26 mouse cellular contexts compared by ENCODE assay signal in genomic region chr13:97095726-97096125, GRCm38 (mm10). TPM values are rescaled to one million over a fixed set of nuclear protein-coding genes. Genes with fewer than 3 reads are reported as not detected.
DNase-seq lines count a peak whose midpoint lies in the region; ATAC-seq and TF ChIP-seq lines count a peak whose summit lies in the region.
"Had no signal": no experiment of that assay in that cellular context is flagged by ENCODE, and none has a peak within 500 bp of the region (broad histone marks: within the 10 kb centered on the region; RNA-seq: fewer than 3 reads in every experiment).

No protein-coding gene starts in this region.

- no peak overlapping the region for H3K4me2 ChIP-seq in hindbrain, postnatal 0 days (ENCODE audit: low read depth, low read length)
- no peak overlapping the region for H3K4me2 ChIP-seq in hindbrain, embryonic 14.5 days (replicated peaks)
- no peak overlapping the region for H3K4me2 ChIP-seq in lung, postnatal 0 days (replicated peaks; ENCODE audit: low read depth, low read length)
- no peak overlapping the region for H3K4me2 ChIP-seq in CH12.LX (ENCODE audit: insufficient read depth, low read depth, poor library complexity, severe bottlenecking)
- H3K4me2 ChIP-seq: embryonic facial prominence, embryonic 13.5 days; forebrain, embryonic 12.5 days; heart, embryonic 11.5 days; heart, embryonic 15.5 days; hindbrain, embryonic 15.5 days had no signal

- no peak; the same call in 1 of the 2 replicates for TF ChIP-seq RAD21 in CH12.LX (IDR thresholded peaks at IDR 0.05; ENCODE audit: low read depth, low read length)

- dilution Hi-C loops in CH12.LX (cut with MboI; ENCODE audit: extremely low pct_ligation_motif_present, extremely low pct_unique_long_range_greater_than_20kb, low sequenced_read_pairs), result no loop called here

- no peaks in the 10 kb centered on the region for H3K36me3 ChIP-seq in hindbrain, postnatal 0 days (ENCODE audit: insufficient read depth, low read length)
- peaks cover 26% of the 10 kb centered on the region for H3K36me3 ChIP-seq in hindbrain, embryonic 14.5 days (replicated peaks; ENCODE audit: control insufficient read depth, insufficient read depth)
- H3K36me3 ChIP-seq in lung, postnatal 0 days (ENCODE audit: insufficient read depth, low read length), result no peaks in the 10 kb centered on the region
- H3K36me3 ChIP-seq in CH12.LX (replicated peaks in 1 of 2; ENCODE audit: control insufficient read depth in 1 of 2, insufficient read depth in 1 of 2, low read length in 1 of 2), result no peaks in the 10 kb centered on the region
- H3K36me3 ChIP-seq: embryonic facial prominence, embryonic 13.5 days; forebrain, embryonic 12.5 days; G1E; heart, embryonic 15.5 days had no signal

- ATAC-seq in hindbrain, postnatal 0 days, result no peak
- no peak for ATAC-seq in hindbrain, embryonic 14.5 days (ENCODE audit: low FRiP score)
- no peak for ATAC-seq in lung, postnatal 0 days
- ATAC-seq: activated CD4-positive, CD25-positive, alpha-beta regulatory T cell, adult 4 months; forebrain, embryonic 16.5 days; inflammation-experienced regulatory T-cells, adult 6 months; Patski had no signal

- no peak overlapping the region for H3K4me3 ChIP-seq in hindbrain, postnatal 0 days (ENCODE audit: low read length)
- no peak overlapping the region for H3K4me3 ChIP-seq in hindbrain, embryonic 14.5 days (replicated peaks; ENCODE audit: low read length)
- H3K4me3 ChIP-seq in lung, postnatal 0 days (ENCODE audit: low read depth, low read length), result no peak overlapping the region
- H3K4me3 ChIP-seq in CH12.LX (replicated peaks in 1 of 3; ENCODE audit: low read depth in 2 of 3, low read length in 2 of 3, poor library complexity in 1 of 3), result no peak overlapping the region
- H3K4me3 ChIP-seq: embryonic facial prominence, embryonic 13.5 days; forebrain, embryonic 12.5 days; gastrocnemius, adult 2 months; heart, embryonic 15.5 days; hindbrain, embryonic 10.5 days; hindbrain, embryonic 15.5 days had no signal

- no peaks in the 10 kb centered on the region for H3K9me3 ChIP-seq in hindbrain, postnatal 0 days (ENCODE audit: low read length)
- no peaks in the 10 kb centered on the region for H3K9me3 ChIP-seq in hindbrain, embryonic 14.5 days (ENCODE audit: control insufficient read depth, low read length)
- H3K9me3 ChIP-seq in lung, postnatal 0 days (ENCODE audit: low read length), result no peaks in the 10 kb centered on the region
- no peaks in the 10 kb centered on the region for H3K9me3 ChIP-seq in CH12.LX (replicated peaks; ENCODE audit: low read length)
- H3K9me3 ChIP-seq: embryonic facial prominence, embryonic 13.5 days; forebrain, embryonic 12.5 days; G1E; heart, embryonic 15.5 days; hindbrain, embryonic 10.5 days; hindbrain, embryonic 15.5 days had no signal

- 0 out of 2 replicates have a peak, but pooled peaks have one; percentile 2 for TF ChIP-seq CTCF in hindbrain, postnatal 0 days (IDR thresholded peaks at IDR 0.05; ENCODE audit: low read depth)
- 0 out of 2 replicates have a peak, but pooled peaks have one; percentile 4 for TF ChIP-seq CTCF in lung, postnatal 0 days (IDR thresholded peaks at IDR 0.05)
- peak in 1 of 2 experiments; percentile 11; a peak in 1 of 4 replicates for TF ChIP-seq CTCF in CH12.LX (conservative IDR thresholded peaks at IDR 0.05 in 1 of 2, IDR thresholded peaks at IDR 0.05 in 1 of 2; ENCODE audit: low read depth in 2 of 2, low read length in 2 of 2)

- 89% methylated on average over 4 of the region's 4 CpGs for WGBS in hindbrain, postnatal 0 days
- 89% methylated on average over 4 of the region's 4 CpGs for WGBS in hindbrain, embryonic 14.5 days
- WGBS in lung, postnatal 0 days, result 75% methylated on average over 4 of the region's 4 CpGs

- no peak for DNase-seq in hindbrain, postnatal 0 days (ENCODE audit: low spot score)
- no peak for DNase-seq in hindbrain, embryonic 14.5 days (ENCODE audit: low spot score)
- no peak for DNase-seq in lung, postnatal 0 days (ENCODE audit: low spot score)
- DNase-seq in lung, adult 18-20 months, result no peak
- peak; percentile 1 for DNase-seq in CH12.LX (ENCODE audit: extremely low read depth)
- DNase-seq in brain, adult 2 months (ENCODE audit: low read depth, low spot score), result peak; percentile 51
- no peak for DNase-seq in testis, postnatal 10 days (ENCODE audit: low spot score)
- DNase-seq in urinary bladder, postnatal 4 days (ENCODE audit: low spot score in 2 of 2), result no peak
- DNase-seq: adrenal gland, postnatal 14 days; cerebellum, adult 18-20 months; cerebellum, adult 9-11 months; cerebellum, postnatal 36 days; gastrocnemius, adult 2 months; gastrocnemius, postnatal 25 days; heart, adult 11 months had no signal

- H3K27ac ChIP-seq in hindbrain, postnatal 0 days, result no peak overlapping the region
- no peak overlapping the region for H3K27ac ChIP-seq in hindbrain, embryonic 14.5 days
- no peak overlapping the region for H3K27ac ChIP-seq in lung, postnatal 0 days (ENCODE audit: low read length)
- no peak overlapping the region for H3K27ac ChIP-seq in CH12.LX (ENCODE audit: insufficient read depth, low read depth)
- H3K27ac ChIP-seq: embryonic facial prominence, embryonic 13.5 days; forebrain, embryonic 12.5 days; gastrocnemius, adult 2 months; heart, embryonic 15.5 days; hindbrain, embryonic 10.5 days; hindbrain, embryonic 15.5 days had no signal

- in situ Hi-C loops in CH12.LX (cut with MboI; ENCODE audit: low pct_ligation_motif_present, low pct_unique_long_range_greater_than_20kb, low sequenced_read_pairs), result no loop called here

- no peak for TF ChIP-seq EP300 in lung, postnatal 0 days (IDR thresholded peaks at IDR 0.05)
- no peak for TF ChIP-seq EP300 in CH12.LX (IDR thresholded peaks at IDR 0.05; ENCODE audit: low read length)

- H3K27me3 ChIP-seq in hindbrain, postnatal 0 days (ENCODE audit: insufficient read depth, low read length), result no peaks in the 10 kb centered on the region
- no peaks in the 10 kb centered on the region for H3K27me3 ChIP-seq in hindbrain, embryonic 14.5 days (ENCODE audit: control insufficient read depth, insufficient read depth, low read length)
- H3K27me3 ChIP-seq in lung, postnatal 0 days (replicated peaks; ENCODE audit: insufficient read depth, low read length), result no peaks in the 10 kb centered on the region
- H3K27me3 ChIP-seq in CH12.LX (replicated peaks), result no peaks in the 10 kb centered on the region
- H3K27me3 ChIP-seq: embryonic facial prominence, embryonic 13.5 days; forebrain, embryonic 12.5 days; heart, embryonic 15.5 days; hindbrain, embryonic 15.5 days had no signal

- no peaks in the 10 kb centered on the region for H3K79me2 ChIP-seq in CH12.LX (replicated peaks; ENCODE audit: control insufficient read depth, extremely low read depth, insufficient read depth, poor library complexity, severe bottlenecking)

- no peak for TF ChIP-seq POLR2A in CH12.LX (IDR thresholded peaks at IDR 0.05; ENCODE audit: low read depth, low read length)

- H3K9ac ChIP-seq in hindbrain, postnatal 0 days (replicated peaks; ENCODE audit: low read length), result no peak overlapping the region
- no peak overlapping the region for H3K9ac ChIP-seq in hindbrain, embryonic 14.5 days
- no peak overlapping the region for H3K9ac ChIP-seq in lung, postnatal 0 days (replicated peaks; ENCODE audit: low read depth)
- H3K9ac ChIP-seq in CH12.LX (ENCODE audit: insufficient read depth, low read depth), result no peak overlapping the region
- H3K9ac ChIP-seq: embryonic facial prominence, embryonic 13.5 days; forebrain, embryonic 12.5 days; heart, embryonic 15.5 days; hindbrain, embryonic 15.5 days had no signal

- H3K4me1 ChIP-seq in hindbrain, postnatal 0 days (ENCODE audit: insufficient read depth, low read length), result no peaks in the 10 kb centered on the region
- no peaks in the 10 kb centered on the region for H3K4me1 ChIP-seq in hindbrain, embryonic 14.5 days (replicated peaks; ENCODE audit: control insufficient read depth, insufficient read depth, low read length)
- H3K4me1 ChIP-seq in lung, postnatal 0 days (ENCODE audit: insufficient read depth, low read depth, low read length), result no peaks in the 10 kb centered on the region
- peaks cover 0 to 4% of the 10 kb centered on the region in 2 experiments; a peak in 2 of 4 replicates for H3K4me1 ChIP-seq in CH12.LX (ENCODE audit: control insufficient read depth in 1 of 2, insufficient read depth in 2 of 2)
- H3K4me1 ChIP-seq: embryonic facial prominence, embryonic 13.5 days; heart, embryonic 15.5 days; hindbrain, embryonic 10.5 days; hindbrain, embryonic 15.5 days had no signal

RNA-seq across cellular contexts. Expression of gene Gm6169, which starts 3.3 kb away (rescaled TPM):
- total RNA-seq in hindbrain, postnatal 0 days (2014; rRNA removed), result 0.37 TPM in 1 of 2 replicates, not detected in the other
- 0.57 and 1.3 TPM in 2 replicates for polyA plus RNA-seq in hindbrain, postnatal 0 days (2015; fragmentation: Nextera tagmentation; extraction: Ambion mirVana)
- polyA plus RNA-seq in hindbrain, embryonic 14.5 days (2014; fragmentation: Nextera tagmentation; extraction: Ambion mirVana), result 0.60 and 1.2 TPM in 2 replicates
- 6.0 and 6.3 TPM in 2 replicates for polyA plus RNA-seq in lung, postnatal 0 days (2015; fragmentation: Nextera tagmentation; extraction: Ambion mirVana)
- total RNA-seq in CH12.LX (2012; rRNA removed) (3.7 and 3.9 TPM in 2 replicates), CH12.LX (2014; rRNA removed) (12.8 and 17.6 TPM in 2 replicates)
- polyA plus RNA-seq in CH12.LX (2012; ENCODE audit: insufficient read length, low read depth), result 3.8 and 4.4 TPM in 2 replicates

RNA-seq across cellular contexts. Expression of gene Fam169a, which starts 28.6 kb away (rescaled TPM):
- total RNA-seq in hindbrain, postnatal 0 days (2014; rRNA removed), result 25.7 and 27.8 TPM in 2 replicates
- 22.3 and 24.8 TPM in 2 replicates for polyA plus RNA-seq in hindbrain, postnatal 0 days (2015; fragmentation: Nextera tagmentation; extraction: Ambion mirVana)
- 38.3 and 46.3 TPM in 2 replicates for polyA plus RNA-seq in hindbrain, embryonic 14.5 days (2014; fragmentation: Nextera tagmentation; extraction: Ambion mirVana)
- polyA plus RNA-seq in lung, postnatal 0 days (2015; fragmentation: Nextera tagmentation; extraction: Ambion mirVana), result 0.21 and 0.24 TPM in 2 replicates
- total RNA-seq in CH12.LX (2012; rRNA removed) (0.42 and 0.55 TPM in 2 replicates), CH12.LX (2014; rRNA removed) (not detected in 2 replicates)
- polyA plus RNA-seq in CH12.LX (2012; ENCODE audit: insufficient read length, low read depth), result 0.64 and 0.79 TPM in 2 replicates
- total RNA-seq: gastrocnemius, adult 2 months; gastrocnemius, postnatal 25 days had no signal
- polyA plus RNA-seq: G1E had no signal

RNA-seq across cellular contexts. Expression of gene Gfm2, which starts 42.0 kb away (rescaled TPM):
- 18.6 and 23.3 TPM in 2 replicates for total RNA-seq in hindbrain, postnatal 0 days (2014; rRNA removed)
- polyA plus RNA-seq in hindbrain, postnatal 0 days (2015; fragmentation: Nextera tagmentation; extraction: Ambion mirVana), result 21.4 and 22.8 TPM in 2 replicates
- polyA plus RNA-seq in hindbrain, embryonic 14.5 days (2014; fragmentation: Nextera tagmentation; extraction: Ambion mirVana), result 30.3 and 33.5 TPM in 2 replicates
- 11.1 and 11.9 TPM in 2 replicates for polyA plus RNA-seq in lung, postnatal 0 days (2015; fragmentation: Nextera tagmentation; extraction: Ambion mirVana)
- 34.8 and 38.0 TPM in 2 replicates for total RNA-seq in CH12.LX (2012; rRNA removed)
- total RNA-seq in CH12.LX (2014; rRNA removed), result 35.5 and 40.3 TPM in 2 replicates
- polyA plus RNA-seq in CH12.LX (2012; ENCODE audit: insufficient read length, low read depth), result 37.4 and 42.1 TPM in 2 replicates

RNA-seq across cellular contexts. Expression of gene Nsa2, which starts 42.0 kb away (rescaled TPM):
- 18.5 and 21.6 TPM in 2 replicates for total RNA-seq in hindbrain, postnatal 0 days (2014; rRNA removed)
- 41.7 and 45.0 TPM in 2 replicates for polyA plus RNA-seq in hindbrain, postnatal 0 days (2015; fragmentation: Nextera tagmentation; extraction: Ambion mirVana)
- polyA plus RNA-seq in hindbrain, embryonic 14.5 days (2014; fragmentation: Nextera tagmentation; extraction: Ambion mirVana), result 40.1 and 44.4 TPM in 2 replicates
- 43.9 and 47.3 TPM in 2 replicates for polyA plus RNA-seq in lung, postnatal 0 days (2015; fragmentation: Nextera tagmentation; extraction: Ambion mirVana)
- total RNA-seq in CH12.LX (2012; rRNA removed) (152 and 159 TPM in 2 replicates), CH12.LX (2014; rRNA removed) (126 and 138 TPM in 2 replicates)
- polyA plus RNA-seq in CH12.LX (2012; ENCODE audit: insufficient read length, low read depth), result 305 and 312 TPM in 2 replicates

Comparison
In these comparisons a context has a peak if more than half of its experiments do, and no peak if none do; other contexts are left out.
1. DNase-seq: peak in CH12.LX (single experiment) and brain, adult 2 months (single experiment); none in hindbrain, postnatal 0 days (single experiment), hindbrain, embryonic 14.5 days (single experiment), lung, postnatal 0 days (single experiment), lung, adult 18-20 months (0 of 2), testis, postnatal 10 days (single experiment) and urinary bladder, postnatal 4 days (0 of 2).
2. RNA of gene Fam169a, which starts 28.6 kb away (polyA plus RNA-seq): 38.3 to 46.3 TPM in hindbrain, embryonic 14.5 days and 22.3 to 24.8 TPM in hindbrain, postnatal 0 days; 0.64 to 0.79 TPM in CH12.LX and 0.21 to 0.24 TPM in lung, postnatal 0 days; every median in the first group is over 10 times any median in the second.